ENCODE assay signal across 26 mouse cellular contexts in genomic region chr6:143144556-143144955, GRCm38 (mm10). TPM values are rescaled to one million over a fixed set of nuclear protein-coding genes. Genes with fewer than 3 reads are reported as not detected.
DNase-seq lines count a peak whose midpoint lies in the region; ATAC-seq and TF ChIP-seq lines count a peak whose summit lies in the region.
"Had no signal": no experiment of that assay in that cellular context is flagged by ENCODE, and none has a peak within 500 bp of the region (broad histone marks: within the 10 kb centered on the region; RNA-seq: fewer than 3 reads in every experiment).

No protein-coding gene starts in this region.

- no peak for TF ChIP-seq EP300 in liver, postnatal 0 days (IDR thresholded peaks at IDR 0.05; ENCODE audit: low read depth)

- H3K27me3 ChIP-seq in intestine, embryonic 16.5 days (replicated peaks; ENCODE audit: control insufficient read depth, insufficient read depth, low read length): no peaks in the 10 kb centered on the region
- H3K27me3 ChIP-seq in intestine, embryonic 15.5 days (replicated peaks): no peaks in the 10 kb centered on the region
- H3K27me3 ChIP-seq in liver, postnatal 0 days (ENCODE audit: insufficient read depth, low read length): no peaks in the 10 kb centered on the region
- H3K27me3 ChIP-seq in liver, embryonic 11.5 days (replicated peaks; ENCODE audit: control insufficient read depth, insufficient read depth, low read length): no peaks in the 10 kb centered on the region
- H3K27me3 ChIP-seq in small intestine, adult 2 months (ENCODE audit: control insufficient read depth, insufficient read depth, low read length): no peaks in the 10 kb centered on the region
- H3K27me3 ChIP-seq: embryonic facial prominence, embryonic 13.5 days; heart, embryonic 12.5 days; heart, embryonic 15.5 days; hindbrain, embryonic 13.5 days had no signal

- no peak for TF ChIP-seq POLR2A in small intestine, adult 2 months (IDR thresholded peaks at IDR 0.05; ENCODE audit: low read depth, low read length)

- ATAC-seq in intestine, embryonic 16.5 days: no peak
- ATAC-seq in intestine, embryonic 15.5 days: no peak
- 0 out of 2 replicates have a peak, but pooled peaks have one; percentile 8 for ATAC-seq in liver, postnatal 0 days
- ATAC-seq in liver, embryonic 11.5 days (replicated peaks; ENCODE audit: low FRiP score): no peak
- no peak for ATAC-seq in erythroblast, adult 5-6 weeks (replicated peaks; ENCODE audit: low FRiP score, poor library complexity, severe bottlenecking)
- ATAC-seq: activated CD4-positive, CD25-positive, alpha-beta regulatory T cell, adult 4 months; CD4-positive, CD25-positive, alpha-beta regulatory T cell, adult 4 months; forebrain, postnatal 0 days had no signal

- H3K9me3 ChIP-seq in intestine, embryonic 16.5 days (ENCODE audit: control insufficient read depth, low read length): no peaks in the 10 kb centered on the region
- no peaks in the 10 kb centered on the region for H3K9me3 ChIP-seq in intestine, embryonic 15.5 days
- H3K9me3 ChIP-seq in liver, postnatal 0 days (ENCODE audit: low read length): no peaks in the 10 kb centered on the region
- H3K9me3 ChIP-seq in liver, embryonic 11.5 days (ENCODE audit: control insufficient read depth, low read length): no peaks in the 10 kb centered on the region
- H3K9me3 ChIP-seq: embryonic facial prominence, embryonic 10.5 days; embryonic facial prominence, embryonic 13.5 days; forebrain, embryonic 10.5 days; forebrain, embryonic 13.5 days; heart, embryonic 15.5 days; hindbrain, embryonic 10.5 days; hindbrain, embryonic 13.5 days had no signal

- H3K4me3 ChIP-seq in intestine, embryonic 16.5 days (ENCODE audit: low read length): no peak overlapping the region
- no peak overlapping the region for H3K4me3 ChIP-seq in intestine, embryonic 15.5 days (replicated peaks)
- H3K4me3 ChIP-seq in liver, postnatal 0 days (ENCODE audit: low read depth, low read length): no peak overlapping the region
- H3K4me3 ChIP-seq in liver, embryonic 11.5 days (ENCODE audit: low read depth, low read length): no peak overlapping the region
- H3K4me3 ChIP-seq in small intestine, adult 2 months (ENCODE audit: low read depth, low read length): no peak overlapping the region

- no peak for TF ChIP-seq CTCF in liver, postnatal 0 days (IDR thresholded peaks at IDR 0.05; ENCODE audit: low read depth)
- no peak for TF ChIP-seq CTCF in small intestine, adult 2 months (IDR thresholded peaks at IDR 0.05; ENCODE audit: extremely low read depth, insufficient read length, insufficient replicate concordance, low read depth, low read length)

- H3K4me2 ChIP-seq in intestine, embryonic 16.5 days (ENCODE audit: low read depth, low read length): no peak overlapping the region
- H3K4me2 ChIP-seq in intestine, embryonic 15.5 days (replicated peaks): no peak overlapping the region
- no peak overlapping the region for H3K4me2 ChIP-seq in liver, postnatal 0 days (ENCODE audit: low read depth, low read length)
- H3K4me2 ChIP-seq in liver, embryonic 11.5 days: no peak overlapping the region

- H3K9ac ChIP-seq in intestine, embryonic 16.5 days (ENCODE audit: low read depth, low read length): no peak overlapping the region
- H3K9ac ChIP-seq in intestine, embryonic 15.5 days: no peak overlapping the region
- H3K9ac ChIP-seq in liver, postnatal 0 days (replicated peaks): no peak overlapping the region
- no peak overlapping the region for H3K9ac ChIP-seq in liver, embryonic 11.5 days (ENCODE audit: low read depth, low read length)

- peaks cover 6% of the 10 kb centered on the region for H3K4me1 ChIP-seq in intestine, embryonic 16.5 days (ENCODE audit: control insufficient read depth, insufficient read depth, low read length)
- 0 out of 2 replicates have a peak, but pooled peaks cover 3% of the 10 kb centered on the region for H3K4me1 ChIP-seq in intestine, embryonic 15.5 days (replicated peaks)
- peaks cover 10% of the 10 kb centered on the region; the same call in 1 of the 2 replicates for H3K4me1 ChIP-seq in liver, postnatal 0 days (ENCODE audit: insufficient read depth)
- peaks cover 2% of the 10 kb centered on the region; the same call in 1 of the 2 replicates for H3K4me1 ChIP-seq in liver, embryonic 11.5 days (replicated peaks; ENCODE audit: control insufficient read depth, insufficient read depth, low read length)
- peaks cover 11% of the 10 kb centered on the region; the same call in 1 of the 2 replicates for H3K4me1 ChIP-seq in small intestine, adult 2 months (ENCODE audit: control insufficient read depth, insufficient read depth, insufficient read length, low read length)
- H3K4me1 ChIP-seq: forebrain, embryonic 13.5 days; heart, embryonic 15.5 days had no signal

- no peaks in the 10 kb centered on the region for H3K36me3 ChIP-seq in intestine, embryonic 16.5 days (ENCODE audit: control insufficient read depth, insufficient read depth, low read length)
- no peaks in the 10 kb centered on the region for H3K36me3 ChIP-seq in intestine, embryonic 15.5 days
- H3K36me3 ChIP-seq in liver, postnatal 0 days (replicated peaks; ENCODE audit: insufficient read depth, low read length): no peaks in the 10 kb centered on the region
- no peaks in the 10 kb centered on the region for H3K36me3 ChIP-seq in liver, embryonic 11.5 days (ENCODE audit: control insufficient read depth, insufficient read depth, low read length)
- no peaks in the 10 kb centered on the region for H3K36me3 ChIP-seq in small intestine, adult 2 months (ENCODE audit: control insufficient read depth, insufficient read depth, low read length)
- H3K36me3 ChIP-seq: embryonic facial prominence, embryonic 10.5 days; embryonic facial prominence, embryonic 13.5 days; forebrain, embryonic 10.5 days; heart, embryonic 12.5 days; heart, embryonic 15.5 days; hindbrain, embryonic 10.5 days; hindbrain, embryonic 13.5 days had no signal

- H3K27ac ChIP-seq in intestine, embryonic 16.5 days (ENCODE audit: low read length): 0 out of 2 replicates have a peak overlapping the region, but pooled peaks have one; percentile 10
- no peak overlapping the region for H3K27ac ChIP-seq in intestine, embryonic 15.5 days
- H3K27ac ChIP-seq in liver, postnatal 0 days (ENCODE audit: low read depth): no peak overlapping the region
- H3K27ac ChIP-seq in liver, embryonic 11.5 days (ENCODE audit: low read depth, low read length): no peak overlapping the region
- H3K27ac ChIP-seq in small intestine, adult 2 months (ENCODE audit: insufficient read depth, low read depth, low read length): peak overlapping the region; percentile 84
- H3K27ac ChIP-seq: embryonic facial prominence, embryonic 13.5 days; forebrain, embryonic 13.5 days; gastrocnemius, adult 2 months; heart, embryonic 15.5 days; hindbrain, embryonic 13.5 days had no signal

- 55% methylated on average over 2 of the region's 2 CpGs for WGBS in intestine, embryonic 16.5 days
- WGBS in intestine, embryonic 15.5 days: 52% methylated on average over 2 of the region's 2 CpGs
- 89% methylated on average over 2 of the region's 2 CpGs for WGBS in liver, postnatal 0 days (ENCODE audit: insufficient replicate concordance)
- WGBS in liver, embryonic 11.5 days: 85% methylated on average over 2 of the region's 2 CpGs
- WGBS in small intestine, adult 2 months: 80% methylated on average over 2 of the region's 2 CpGs

- no peak for DNase-seq in liver, postnatal 0 days
- DNase-seq in liver, embryonic 11.5 days (ENCODE audit: low spot score): no peak
- peak; percentile 66 for DNase-seq in NIH3T3 (ENCODE audit: low read depth)
- DNase-seq in lung, postnatal 36 days: no peak
- DNase-seq: adrenal gland, adult 8-10 months; adrenal gland, postnatal 25 days; gastrocnemius, adult 2 months; gastrocnemius, postnatal 14 days; heart, adult 18-20 months; heart, postnatal 10 days; heart, postnatal 36 days had no signal

RNA-seq across cellular contexts. Expression of gene Etnk1, which starts 22.5 kb away (rescaled TPM):
- 12.6 and 16.4 TPM in 2 replicates for polyA plus RNA-seq in intestine, embryonic 16.5 days (2015; fragmentation: Nextera tagmentation; extraction: Ambion mirVana)
- polyA plus RNA-seq in intestine, embryonic 15.5 days (2015; fragmentation: Nextera tagmentation; extraction: Ambion mirVana): 17.9 and 18.6 TPM in 2 replicates
- polyA plus RNA-seq in liver, postnatal 0 days (2015; fragmentation: Nextera tagmentation; extraction: Ambion mirVana): 6.5 and 6.9 TPM in 2 replicates
- polyA plus RNA-seq in liver, embryonic 11.5 days (2014; fragmentation: Nextera tagmentation; extraction: Ambion mirVana): 20.0 and 23.6 TPM in 2 replicates
- 65.2 and 77.7 TPM in 2 replicates for polyA plus RNA-seq in small intestine, adult 2 months (2012; rRNA removed)
- 37.8 and 42.1 TPM in 2 replicates for total RNA-seq in erythroblast, adult 5-6 weeks (2015; ENCODE audit: low replicate concordance)
- total RNA-seq in erythroblast, adult 5-6 weeks (2017; ENCODE audit: low replicate concordance): 47.0 and 48.9 TPM in 2 replicates

RNA-seq across cellular contexts. Expression of gene C2cd5, which starts 44.6 kb away (rescaled TPM):
- 19.8 and 20.1 TPM in 2 replicates for polyA plus RNA-seq in intestine, embryonic 16.5 days (2015; fragmentation: Nextera tagmentation; extraction: Ambion mirVana)
- polyA plus RNA-seq in intestine, embryonic 15.5 days (2015; fragmentation: Nextera tagmentation; extraction: Ambion mirVana): 19.8 and 22.0 TPM in 2 replicates
- polyA plus RNA-seq in liver, postnatal 0 days (2015; fragmentation: Nextera tagmentation; extraction: Ambion mirVana): 7.2 and 7.9 TPM in 2 replicates
- polyA plus RNA-seq in liver, embryonic 11.5 days (2014; fragmentation: Nextera tagmentation; extraction: Ambion mirVana): 24.1 and 25.0 TPM in 2 replicates
- polyA plus RNA-seq in small intestine, adult 2 months (2012; rRNA removed): 5.8 and 15.9 TPM in 2 replicates
- 108 and 122 TPM in 2 replicates for total RNA-seq in erythroblast, adult 5-6 weeks (2015; ENCODE audit: low replicate concordance)
- total RNA-seq in erythroblast, adult 5-6 weeks (2017; ENCODE audit: low replicate concordance): 98.8 and 106 TPM in 2 replicates

Comparison
In these comparisons a context has a peak if more than half of its experiments do, and no peak if none do; other contexts are left out.
1. H3K27ac ChIP-seq: peak in intestine, embryonic 16.5 days (single experiment) and small intestine, adult 2 months (single experiment); none in intestine, embryonic 15.5 days (single experiment), liver, postnatal 0 days (single experiment) and liver, embryonic 11.5 days (single experiment).